Mouse (Mus musculus) spleen, adult 2 months (tissue): ENCODE data around the gene Mylk.
A peak's percentile ranks its signal among the peaks of the same experiment; 100 is the strongest.

Experiments used
- CTCF ChIP-seq: fragments of 200-500 bp; IDR thresholded peaks from 2 replicates; pipeline ENCODE4 v1.5.1; 2011; ENCODE audit warnings: mild to moderate bottlenecking, inconsistent platforms; ENCODE audit not compliant: insufficient read depth, insufficient read length, insufficient replicate concordance; ENCODE audit errors: extremely low read depth
- POLR2A ChIP-seq: fragments of 200-500 bp; IDR thresholded peaks from 2 replicates; pipeline ENCODE4 v1.6.1; 2011; ENCODE audit warnings: low read depth, low read length, inconsistent platforms

GRCm38 (mm10) chr16:34976630-34977029, 231.6 kb downstream of the Mylk start:
- TF ChIP-seq POLR2A (no peak), CTCF (0 out of 2 replicates have a peak, but pooled peaks have one; percentile 7)
